Mouse (Mus musculus) G1E (cell line): Measurements from ENCODE around the gene Gm28036.

Source experiments
- CTCF ChIP-seq: IDR thresholded peaks from 2 replicates; pipeline ENCODE4 v1.5.1; 2012; ENCODE audit warnings: low read depth, low read length, inconsistent platforms, mixed read lengths
- GATA1 ChIP-seq: IDR thresholded peaks from 2 replicates; pipeline ENCODE4 v1.6.1; 2012; ENCODE audit warnings: borderline replicate concordance, low read length, inconsistent platforms, mixed read lengths
- TAL1 ChIP-seq: conservative IDR thresholded peaks from 2 replicates; pipeline ENCODE4 v1.6.1; 2012; ENCODE audit warnings: low read depth, low read length, inconsistent platforms, mixed read lengths

- no peak for TF ChIP-seq TAL1
- TF ChIP-seq CTCF, result no peak
- no peak for TF ChIP-seq GATA1
Measured at GRCm38 (mm10) chr2:156039390-156039789, 87.5 kb downstream of the Gm28036 start.
